Mouse (Mus musculus) T-helper 17 cell (primary cell): ENCODE data around the gene Atp2b4.

Experiments
- in situ Hi-C, 2 experiments: fragments of 300-600 bp; cut with MboI, MseI; formaldehyde crosslinking; loops; 1 replicate in 1 of 2; 2 replicates in 1 of 2; pipeline ENCODE4 v1.15.1; 2025; ENCODE audit warnings: high pct_unique_total_duplicates in 2 of 2

The Atp2b4 gene

DNA sequence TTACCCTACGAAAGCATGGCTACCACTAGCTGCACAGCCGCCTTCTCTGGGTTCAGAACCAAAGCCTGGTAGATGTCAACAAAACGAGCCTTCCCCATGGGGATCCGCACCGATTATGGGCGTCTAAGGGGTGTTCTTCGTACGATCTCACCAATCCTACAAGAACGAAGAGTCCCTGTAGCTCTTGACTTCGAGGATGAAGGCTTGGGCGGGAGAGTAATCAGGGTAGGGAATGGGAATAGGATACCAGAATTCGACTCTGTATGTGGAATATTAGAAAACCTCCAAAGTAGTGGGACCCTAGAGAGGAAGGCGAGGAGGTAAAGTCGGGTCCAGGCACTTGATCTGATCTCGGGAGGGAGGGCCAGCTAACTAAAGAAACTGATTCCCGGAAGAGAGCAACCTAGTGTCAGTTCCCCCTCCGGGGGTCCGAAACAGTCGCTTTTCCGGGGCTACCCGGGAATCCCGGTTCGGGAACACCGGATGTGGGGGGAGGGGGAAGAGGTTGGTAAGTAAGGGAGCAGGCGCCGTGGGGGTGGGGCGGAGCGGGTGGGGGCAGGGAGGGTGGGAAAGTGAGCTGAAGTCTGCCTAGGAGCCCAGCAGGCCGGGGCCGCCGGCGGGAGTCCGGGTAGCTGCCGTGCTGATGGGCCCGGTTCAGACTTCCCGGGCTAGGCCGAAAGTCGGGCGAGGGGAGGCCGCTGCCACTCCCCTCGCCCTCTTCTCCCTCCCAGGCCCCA is 140.2 kb downstream of the Atp2b4 start, which contains the start of gene Zbed6:
Gene Zbed6, minus strand, starts transcription at position 420 of the 737 bp plus-strand sequence.
- in situ Hi-C loops, result no loop called here

DNA sequence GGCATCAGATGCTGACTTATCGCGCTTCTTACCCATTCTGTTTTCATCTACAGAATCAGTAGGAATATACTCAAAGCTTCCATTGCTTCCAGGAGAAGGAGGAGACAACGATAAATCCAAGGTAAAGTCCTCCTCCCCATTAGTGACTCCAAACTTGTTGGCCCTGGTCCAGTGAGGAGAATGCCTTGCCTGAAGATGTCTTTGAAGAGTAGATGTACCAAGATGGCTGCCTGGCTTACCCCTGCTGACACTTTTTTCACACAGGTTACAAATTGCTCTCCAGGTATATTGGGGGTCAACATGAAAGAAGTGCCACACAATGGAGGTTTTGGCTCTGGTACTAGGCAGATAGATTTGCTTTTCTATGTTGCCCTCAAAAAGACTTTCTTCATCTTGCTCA is 142.0 kb downstream of the Atp2b4 start:
- in situ Hi-C loops, result no loop called here

DNA sequence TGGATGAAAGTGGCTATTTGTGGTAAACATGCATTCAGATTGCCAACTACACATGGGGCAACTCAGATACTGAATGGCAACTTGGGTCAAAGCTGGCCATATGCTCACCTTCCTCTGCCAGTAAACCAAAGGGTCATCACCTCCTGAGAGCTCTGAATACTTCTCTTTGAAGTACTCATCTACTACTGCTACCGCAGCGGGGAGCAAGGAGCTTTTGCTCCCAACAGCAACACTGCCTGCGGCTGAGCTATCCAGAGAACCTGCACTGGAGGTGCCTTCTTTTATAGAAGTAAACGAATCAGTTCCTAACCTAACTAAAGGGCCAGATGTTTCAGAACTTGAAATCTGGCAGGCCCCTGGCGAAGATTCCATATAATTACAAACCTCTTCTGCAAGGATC is 144.0 kb downstream of the Atp2b4 start:
- in situ Hi-C loops, result no loop called here

DNA sequence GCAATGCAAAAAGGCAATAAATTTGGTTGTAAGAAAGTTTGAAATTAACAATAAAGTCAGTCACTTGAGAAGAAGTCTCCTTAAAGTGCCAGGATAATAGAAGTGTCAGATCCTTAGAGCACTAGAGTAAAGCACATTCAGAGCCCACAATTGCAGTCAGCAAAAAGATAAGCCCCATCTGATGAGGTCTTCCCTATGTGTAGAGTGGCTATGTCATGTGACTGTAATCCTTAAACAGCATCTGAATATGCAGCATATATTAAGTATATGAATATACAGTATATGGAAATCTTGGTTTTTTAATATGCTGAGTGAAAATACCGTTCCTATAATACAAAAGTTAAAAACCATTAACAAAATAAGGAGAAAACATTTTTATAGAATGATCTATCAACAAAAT is 147.8 kb downstream of the Atp2b4 start:
- in situ Hi-C loops, result no loop called here

DNA sequence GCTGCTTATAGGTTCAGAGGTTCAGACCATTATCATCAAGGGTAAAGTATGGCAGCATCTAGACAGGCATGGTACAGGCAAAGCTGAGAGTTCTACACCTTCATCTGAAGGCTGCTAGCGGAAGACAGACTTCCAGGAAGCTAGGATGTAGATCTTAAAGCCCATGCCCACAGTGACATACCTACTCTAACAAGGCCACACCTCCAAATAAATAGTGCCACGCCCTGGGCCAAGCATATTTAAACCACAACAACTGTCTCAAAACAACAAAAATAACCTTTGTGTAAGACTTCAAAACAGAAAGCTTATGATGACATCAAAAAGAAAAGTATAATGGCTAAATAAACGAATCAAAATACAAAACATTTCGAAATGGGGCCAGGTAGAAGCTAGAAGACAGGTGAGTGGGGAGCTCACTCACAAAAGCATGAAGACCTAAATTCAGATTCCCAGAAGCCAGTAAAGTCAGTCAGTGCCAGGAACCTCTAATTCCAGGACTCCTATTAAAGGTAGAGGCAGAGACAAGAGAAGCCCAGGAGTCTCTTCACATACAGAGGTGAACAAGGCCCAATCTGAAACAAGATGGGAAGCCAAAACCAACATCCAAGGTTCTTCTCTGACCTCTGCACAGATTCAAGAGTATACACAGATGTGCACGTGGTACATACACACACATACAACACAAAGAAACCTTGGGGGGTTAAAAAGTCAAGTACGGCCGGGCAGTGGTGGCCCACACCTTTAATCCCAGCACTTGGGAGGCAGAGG is 150.4 kb downstream of the Atp2b4 start:
- in situ Hi-C loops, result no loop called here
